Mouse (Mus musculus) c-Kit-negative CD71-positive TER-119-positive erythroid progenitor cells, embryonic 14.5 days (primary cell): ENCODE measurements around the gene Ddx50.

Experiments used
- DNase-seq: peaks from one replicate; pipeline ENCODE4 v3.0.0-alpha.2; 2013; ENCODE audit warnings: low read depth, low spot score

Gene Ddx50

DNA sequence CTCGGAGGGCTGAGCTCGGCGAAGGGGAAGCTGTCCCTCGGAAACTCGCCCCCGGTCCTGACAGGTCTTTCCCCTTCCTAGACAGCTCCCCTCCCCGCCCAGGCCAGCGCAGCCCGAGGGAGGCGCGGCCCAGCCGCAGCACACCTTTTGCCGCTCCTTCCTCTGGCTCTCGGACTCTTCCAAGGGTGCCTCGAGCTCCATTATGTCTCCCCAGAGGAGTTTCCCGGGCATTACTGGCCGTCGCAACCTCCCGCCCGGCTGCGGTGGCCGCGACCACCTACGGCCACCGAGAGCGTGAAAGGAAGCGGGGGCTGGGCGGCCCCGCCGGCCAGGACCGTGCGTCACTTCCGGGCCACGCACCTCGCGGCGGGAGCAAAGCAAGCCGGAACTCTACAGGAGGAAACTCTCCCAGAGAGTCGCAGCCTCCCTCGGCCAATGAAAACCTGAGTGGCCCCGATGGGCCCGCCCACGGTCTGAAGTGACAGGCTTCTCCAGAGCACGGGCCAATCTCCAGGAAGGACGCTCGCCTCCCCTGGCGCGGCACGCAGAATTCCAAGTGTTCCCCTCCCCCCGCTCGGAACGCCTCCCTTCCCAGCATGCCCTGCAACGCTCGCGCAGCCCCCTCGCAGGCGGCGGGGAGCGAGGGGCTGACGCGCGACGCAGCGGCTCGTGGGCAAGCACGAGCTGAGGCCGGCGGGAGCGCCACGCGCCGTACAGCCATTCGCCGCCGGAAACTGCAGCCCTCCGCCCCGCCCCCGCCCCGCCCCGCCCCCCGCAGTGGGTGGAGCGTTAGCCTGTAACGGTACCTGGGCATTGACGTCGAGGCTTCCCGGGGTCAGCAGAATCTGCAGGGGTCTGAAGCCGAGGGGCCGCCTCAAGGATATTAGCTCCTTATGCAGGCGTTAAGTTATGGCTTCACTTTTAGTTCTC lies at the start of gene Ddx50:
Gene Ddx50 (minus strand): TSS at position 338 of the 930 bp plus-strand sequence.
- DNase-seq: peak; percentile 89

DNA sequence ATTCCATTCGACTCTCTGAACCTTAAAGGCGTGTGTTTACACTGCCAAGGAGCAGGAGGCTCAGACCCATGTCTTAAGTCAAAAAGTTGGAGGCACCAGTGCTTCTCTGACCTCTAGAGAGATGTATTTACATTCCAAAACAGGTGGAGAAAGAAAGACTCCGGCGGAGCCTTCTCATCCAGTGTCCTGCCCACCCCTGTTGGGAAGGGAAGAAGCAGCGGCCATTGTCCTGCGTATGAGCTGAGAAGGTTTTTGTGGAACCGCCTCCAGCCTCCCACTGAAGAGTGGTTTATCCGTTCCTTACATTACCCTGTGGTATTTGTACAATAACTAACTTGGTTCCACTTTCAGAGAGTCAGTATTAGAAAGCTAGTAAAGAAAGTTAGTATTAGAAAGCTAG lies 41.8 kb upstream of the Ddx50 start:
- DNase-seq: no peak

DNA sequence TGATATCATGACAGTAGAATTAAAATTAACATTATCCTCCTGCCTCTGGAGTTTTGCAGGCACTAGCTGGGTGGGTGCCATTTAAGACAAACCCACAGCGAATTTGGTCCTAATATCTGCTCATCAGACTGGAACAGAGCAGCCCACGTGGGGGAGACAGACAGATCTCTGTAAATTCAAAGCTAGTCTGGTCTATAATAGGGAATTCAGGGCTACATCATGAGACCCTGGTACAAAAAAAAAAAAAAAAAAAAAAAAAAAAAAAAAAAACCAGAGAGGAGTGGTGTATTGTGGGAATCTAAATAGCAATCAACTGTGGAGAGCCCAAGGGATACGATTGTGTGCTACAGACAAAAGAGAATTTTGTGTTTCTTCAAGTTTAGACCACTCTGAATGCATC lies 41.2 kb upstream of the Ddx50 start:
- no peak for DNase-seq

DNA sequence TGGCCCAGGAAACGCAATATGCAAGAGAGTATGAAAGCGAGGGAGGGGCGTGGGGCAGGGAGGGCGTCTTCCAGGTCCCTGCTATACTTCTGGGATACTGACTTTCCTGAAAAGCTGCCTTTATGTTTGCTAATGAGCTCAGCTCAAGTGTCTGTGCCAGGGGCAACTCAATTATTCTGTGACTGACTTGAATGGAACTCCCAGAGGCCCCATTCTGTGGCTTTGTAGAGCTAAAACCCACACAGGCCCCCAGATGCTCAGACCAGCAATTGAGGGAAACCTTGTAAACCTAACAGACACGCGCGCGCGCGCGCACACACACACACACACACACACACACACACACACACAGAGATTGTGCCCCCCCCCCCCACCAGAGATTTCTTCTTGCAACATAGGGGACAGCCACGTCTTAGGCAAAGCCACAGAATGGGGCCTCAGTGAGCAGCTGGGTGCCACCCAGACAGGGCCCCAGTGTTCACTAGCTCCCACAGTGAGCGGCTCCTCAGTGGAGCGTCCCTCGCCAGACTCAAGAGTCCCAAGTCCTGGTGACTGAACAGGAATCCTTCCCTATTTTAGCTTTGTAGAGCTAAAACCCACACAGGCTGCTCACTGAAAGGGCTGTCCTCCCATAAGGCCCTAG lies 36.1 kb upstream of the Ddx50 start:
- DNase-seq: no peak

DNA sequence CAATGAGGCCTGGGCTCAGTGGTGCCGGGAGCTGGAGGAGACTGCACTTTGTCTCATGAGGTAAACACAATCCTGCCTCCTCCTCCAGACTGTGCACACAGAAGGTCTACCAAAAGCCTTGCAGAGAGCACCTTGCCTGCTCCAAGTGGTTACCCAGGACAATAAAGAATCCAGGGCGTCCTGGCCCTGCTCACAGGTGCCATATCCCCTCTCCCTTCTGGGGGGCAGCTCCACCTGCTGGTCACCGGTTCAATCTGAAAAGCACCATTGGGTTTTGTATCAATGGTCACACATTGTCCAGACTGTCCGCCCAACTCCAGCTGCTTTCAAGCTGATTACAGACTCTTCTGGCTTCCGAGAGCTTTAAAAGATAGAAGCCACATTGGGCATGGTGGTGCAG lies 32.0 kb upstream of the Ddx50 start:
- no peak for DNase-seq

DNA sequence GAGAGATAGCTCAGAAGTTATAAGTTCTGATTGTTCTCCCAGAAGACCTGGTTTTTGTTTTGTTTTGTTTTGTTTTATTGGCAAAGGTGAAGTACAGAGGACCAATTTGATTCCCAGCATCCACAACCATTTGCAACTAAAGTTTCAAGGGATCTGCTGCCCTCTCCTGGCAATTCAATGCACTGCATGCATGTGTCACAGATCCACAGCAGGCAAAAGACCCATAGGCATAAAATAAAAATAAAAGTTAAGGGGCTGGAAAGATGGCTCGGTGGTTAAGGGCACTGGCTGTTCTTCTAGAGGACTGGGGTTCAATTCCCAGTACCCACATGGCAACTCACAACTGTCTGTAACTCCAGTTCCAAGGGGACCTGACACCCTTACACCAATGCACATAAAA lies 28.8 kb upstream of the Ddx50 start:
- no peak for DNase-seq

DNA sequence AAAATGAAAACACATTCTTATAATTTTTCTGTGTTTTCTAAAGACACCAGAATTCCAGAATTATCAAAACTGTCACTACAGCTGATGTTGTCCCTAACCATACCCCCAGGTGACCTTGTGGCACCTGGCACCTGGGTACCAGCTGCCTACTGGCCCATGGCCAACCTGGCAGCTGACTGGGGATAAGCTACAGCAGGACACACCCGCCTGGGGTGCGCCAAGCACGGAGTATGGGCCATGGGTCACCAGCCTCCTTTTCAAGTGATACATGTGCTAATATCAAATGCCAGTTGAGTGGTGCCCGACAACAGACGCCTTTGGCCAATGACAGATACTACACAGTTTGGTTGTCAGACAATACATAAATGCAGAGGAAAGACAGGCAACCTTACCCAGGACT lies 26.3 kb upstream of the Ddx50 start:
- no peak for DNase-seq

DNA sequence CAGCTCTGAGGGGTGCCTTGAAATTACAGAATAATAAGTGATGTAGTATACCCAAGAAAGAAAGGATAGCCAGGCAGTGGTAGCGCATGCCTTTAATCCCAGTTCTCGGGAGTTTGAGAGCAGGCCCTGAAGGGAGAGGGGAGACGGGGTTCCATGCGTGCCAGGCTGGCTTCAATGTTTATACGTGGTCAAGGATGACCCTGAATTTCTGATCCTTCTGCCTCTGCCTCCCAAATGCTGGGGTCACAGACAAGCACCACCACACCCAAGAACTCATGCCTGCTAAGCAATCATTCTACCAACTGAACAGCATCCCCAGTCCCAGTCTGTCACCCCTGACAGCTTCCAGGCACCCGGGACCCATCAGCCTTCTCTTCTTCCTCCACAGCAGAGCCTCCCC lies 25.2 kb upstream of the Ddx50 start:
- DNase-seq: no peak

DNA sequence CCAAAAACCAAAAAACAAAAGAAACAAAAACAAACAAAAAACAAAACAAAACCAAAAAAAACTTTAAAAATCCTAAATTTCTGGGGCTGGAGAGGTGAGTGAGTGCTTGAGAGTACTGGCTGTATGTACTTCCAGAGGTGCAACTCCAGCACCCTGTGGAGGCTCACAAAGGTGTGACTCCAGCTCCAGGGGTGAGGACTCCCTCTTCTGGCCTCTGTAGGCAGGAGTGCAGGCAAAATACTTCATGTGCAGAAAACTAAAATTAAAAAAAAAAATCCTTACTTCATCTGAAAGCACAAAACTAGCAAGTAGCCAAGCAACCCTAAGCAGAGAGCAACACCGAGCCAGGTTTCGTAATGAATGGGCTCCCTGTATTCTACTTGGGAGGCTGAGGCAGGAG lies 21.3 kb upstream of the Ddx50 start:
- no peak for DNase-seq

DNA sequence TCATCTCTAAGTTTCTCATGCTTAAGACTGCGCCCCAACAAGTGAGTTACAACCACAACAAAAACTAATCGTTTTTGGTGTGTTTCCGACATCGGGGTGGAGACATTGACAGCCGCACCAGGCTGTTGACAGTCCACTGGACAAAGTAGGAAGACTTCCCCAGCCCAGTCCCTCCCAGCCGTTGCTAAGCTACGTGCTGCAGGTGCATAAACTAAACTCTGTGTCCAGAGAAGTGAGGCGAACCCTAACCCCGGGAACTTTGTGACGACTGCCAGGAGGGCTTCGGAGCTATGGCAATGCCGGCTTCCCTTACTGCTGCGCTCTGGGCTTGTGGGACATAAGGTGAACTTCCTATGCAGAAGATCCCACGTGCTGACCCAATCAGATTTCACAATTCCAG lies 18.2 kb upstream of the Ddx50 start:
- DNase-seq: no peak

DNA sequence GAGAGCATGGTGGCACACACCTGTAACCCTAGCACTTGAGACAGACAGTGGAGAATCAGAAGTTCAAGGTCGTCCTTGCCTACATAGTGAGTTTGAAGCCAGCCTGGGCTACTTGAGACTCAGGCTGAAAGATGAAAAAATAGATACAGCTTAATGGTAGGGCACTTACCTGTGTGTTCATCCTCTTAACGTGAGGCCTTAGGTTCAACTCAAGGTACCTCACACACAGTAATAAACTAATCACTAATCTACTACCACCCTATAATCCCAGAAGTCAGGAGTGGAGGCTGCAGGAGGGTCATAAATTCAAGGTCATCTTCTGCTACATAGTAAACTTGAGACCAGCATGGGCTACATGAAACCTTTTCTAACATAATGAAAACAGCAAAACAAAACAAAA lies 17.4 kb upstream of the Ddx50 start:
- DNase-seq: no peak

DNA sequence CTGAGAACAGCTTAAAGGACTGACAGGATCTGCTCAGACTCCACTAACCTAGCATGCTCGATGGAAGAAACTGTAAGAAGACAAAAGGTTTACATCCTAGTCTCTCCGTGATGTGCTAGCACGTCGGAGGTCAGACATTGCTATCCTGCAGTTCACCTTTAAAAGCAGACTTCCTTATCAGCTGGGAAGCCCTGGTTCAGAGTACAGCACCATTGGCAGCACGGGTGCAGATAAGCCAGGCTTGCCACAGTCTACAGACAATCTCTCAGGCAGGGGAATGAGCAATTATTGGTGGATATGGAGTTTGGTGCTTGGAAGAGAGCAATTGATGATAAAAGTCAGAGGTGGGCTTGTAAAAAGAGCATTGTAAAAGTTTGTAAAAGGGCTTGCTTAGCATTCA lies 17.0 kb upstream of the Ddx50 start:
- DNase-seq: no peak

DNA sequence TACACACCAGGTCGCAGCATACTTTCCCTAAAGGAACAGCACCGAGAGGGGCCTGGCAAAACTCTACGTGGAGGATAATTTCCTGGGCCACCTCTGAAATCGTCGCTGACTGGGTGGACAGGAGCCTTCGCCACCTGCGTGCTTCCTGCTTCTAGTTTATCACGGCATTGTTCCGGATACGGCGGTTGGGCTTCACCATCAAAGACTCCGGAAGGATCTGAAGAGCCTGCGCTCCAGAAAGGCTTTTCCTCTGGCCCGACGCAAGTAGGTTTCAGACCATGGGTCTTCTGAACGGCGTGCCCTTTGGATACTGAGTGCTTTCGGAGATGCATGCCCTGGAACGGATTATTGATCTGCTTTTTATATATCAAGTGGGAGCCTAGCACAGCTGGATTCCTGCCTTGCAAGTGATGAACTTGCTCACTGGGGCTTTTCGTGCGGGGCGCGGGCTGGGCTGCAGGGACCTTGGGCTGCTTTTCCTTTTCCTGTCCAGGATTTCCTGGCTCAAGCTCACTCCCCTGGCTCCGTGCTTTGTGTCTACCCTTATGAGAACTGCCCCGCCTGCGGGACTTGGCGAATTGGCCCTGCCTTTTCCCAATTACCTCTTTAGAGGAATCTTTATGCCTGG lies 14.1 kb upstream of the Ddx50 start:
- DNase-seq: no peak

DNA sequence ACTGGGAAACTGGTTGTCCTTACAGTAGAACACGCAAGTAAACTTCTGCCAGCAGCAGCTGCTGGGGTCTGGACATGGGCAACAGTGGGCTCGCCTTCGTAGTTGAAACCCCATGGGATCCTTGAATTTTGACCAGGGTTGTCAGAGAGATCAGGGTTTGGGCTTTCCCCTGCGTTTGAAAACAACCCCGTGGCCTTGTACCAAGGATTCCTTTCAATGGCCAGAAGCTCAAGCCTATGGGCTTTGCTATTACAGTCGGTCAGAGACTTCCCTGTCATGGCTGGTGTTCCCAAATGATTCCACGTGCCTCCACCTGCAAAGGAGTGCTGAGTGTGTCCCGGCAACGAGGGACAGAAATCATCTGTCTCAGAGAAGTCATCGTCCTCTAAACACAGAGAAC lies 13.2 kb upstream of the Ddx50 start:
- DNase-seq: no peak

DNA sequence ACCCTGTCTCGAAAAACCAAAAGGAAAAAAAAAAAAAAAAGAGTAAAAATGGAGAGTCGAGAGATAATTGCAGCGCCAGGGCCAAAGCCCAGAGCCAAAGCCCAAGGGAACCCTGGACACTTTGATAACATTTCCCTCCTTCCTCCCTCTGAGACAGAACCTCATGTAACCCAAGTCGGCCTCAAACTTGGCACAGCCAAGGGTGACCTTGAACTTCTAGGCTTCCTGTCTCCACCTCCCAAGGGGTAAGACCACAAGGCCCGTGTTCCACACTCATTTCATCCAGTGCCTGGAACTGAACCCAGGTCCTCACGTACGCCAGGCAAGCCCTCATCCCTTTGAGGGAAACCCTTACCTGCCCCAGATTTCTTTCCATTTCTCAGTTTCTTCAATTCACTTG lies 5.7 kb upstream of the Ddx50 start:
- DNase-seq: no peak

DNA sequence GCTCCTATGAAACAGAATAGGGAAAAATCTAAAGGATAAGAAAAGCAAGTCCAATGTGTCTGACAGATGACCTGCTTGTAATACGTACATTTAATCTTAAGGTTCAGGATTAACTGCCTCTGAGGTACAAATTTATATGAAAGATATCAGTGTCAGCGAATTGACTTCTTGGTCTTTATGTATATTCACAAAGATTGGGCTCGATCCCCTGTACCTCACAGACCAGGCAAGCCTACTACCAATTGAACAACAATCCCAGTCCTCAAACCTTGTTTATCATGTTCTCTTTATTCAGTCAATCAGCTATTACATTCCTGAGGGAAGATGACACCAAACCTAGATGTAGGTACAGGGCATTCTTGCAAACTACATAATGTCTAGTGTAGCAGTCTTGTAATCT lies 943 bp upstream of the Ddx50 start:
- peak; percentile 11 for DNase-seq

DNA sequence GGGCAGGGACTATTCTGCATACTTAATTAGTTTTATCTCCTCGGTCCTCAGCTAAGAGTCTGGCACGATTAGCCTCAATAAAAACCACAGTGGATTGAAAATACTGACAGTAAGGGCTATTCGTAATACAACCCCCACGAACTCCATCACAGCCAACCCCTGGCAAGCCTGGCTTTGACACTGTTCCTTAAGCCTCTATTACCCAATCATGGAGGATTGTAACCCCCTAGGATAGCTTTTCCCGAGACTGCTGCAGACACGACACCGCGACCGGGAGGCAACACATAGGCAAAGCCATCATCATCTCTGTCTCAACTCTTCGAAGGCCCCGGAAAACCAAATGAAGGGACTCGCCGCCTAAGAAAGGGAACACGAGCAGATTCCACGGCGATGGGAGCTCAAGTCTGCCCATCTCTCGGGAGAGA lies 648 bp downstream of the Ddx50 start:
- peak; percentile 20 for DNase-seq

DNA sequence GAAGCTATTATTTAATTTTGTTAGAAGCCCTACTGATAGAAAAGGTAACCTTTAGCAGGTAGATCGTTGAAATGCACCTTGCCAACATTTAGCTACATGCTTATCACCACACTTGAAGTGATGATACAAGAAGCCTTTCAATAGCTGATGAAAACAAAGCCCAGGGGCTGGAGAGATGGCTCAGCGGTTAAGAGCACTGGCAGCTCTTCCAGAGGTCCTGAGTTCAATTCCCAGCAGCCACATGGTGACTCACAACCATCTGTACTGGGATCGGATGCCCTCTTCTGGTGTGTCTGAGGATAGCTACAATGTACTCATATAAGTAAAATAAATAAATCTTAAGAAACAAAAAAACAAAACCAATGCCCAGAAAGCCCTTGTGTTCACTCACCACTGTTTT lies 46.9 kb downstream of the Ddx50 start:
- no peak for DNase-seq

DNA sequence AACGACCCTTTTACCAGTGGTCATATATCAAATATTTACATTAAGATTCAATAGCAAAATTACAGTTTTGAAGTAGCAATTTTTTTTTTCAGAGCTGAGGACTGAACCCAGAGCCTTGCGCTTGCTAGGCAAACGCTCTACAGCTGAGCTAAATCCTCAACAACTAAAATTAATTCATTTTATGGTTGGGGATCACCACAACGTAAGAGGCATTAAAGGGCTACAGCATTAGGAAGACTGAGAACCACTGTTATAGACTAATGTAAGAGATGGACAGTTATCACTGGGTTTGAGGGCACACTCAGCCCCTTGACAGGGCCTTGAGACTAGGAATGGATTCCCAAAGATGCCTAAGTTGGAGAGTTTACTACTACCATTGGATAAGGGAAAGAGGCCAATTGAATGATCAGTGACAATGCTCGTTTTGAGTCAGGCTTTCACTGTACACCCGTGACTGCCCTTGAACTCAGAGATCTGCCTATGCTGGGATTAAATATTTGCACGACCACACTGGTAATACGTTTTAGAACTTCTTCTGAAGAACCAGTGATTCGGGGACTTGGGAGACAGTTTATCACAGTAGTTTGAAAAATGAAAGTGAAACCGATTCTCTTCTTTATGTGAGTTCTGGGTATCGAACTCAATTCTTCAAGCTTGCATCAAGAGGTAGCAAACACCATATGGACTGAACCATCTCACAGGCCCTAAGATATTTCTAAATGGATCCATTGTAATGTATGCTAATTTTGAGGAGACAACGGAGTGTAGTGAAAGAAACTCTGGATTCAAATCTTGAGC lies 47.6 kb downstream of the Ddx50 start:
- DNase-seq: no peak

DNA sequence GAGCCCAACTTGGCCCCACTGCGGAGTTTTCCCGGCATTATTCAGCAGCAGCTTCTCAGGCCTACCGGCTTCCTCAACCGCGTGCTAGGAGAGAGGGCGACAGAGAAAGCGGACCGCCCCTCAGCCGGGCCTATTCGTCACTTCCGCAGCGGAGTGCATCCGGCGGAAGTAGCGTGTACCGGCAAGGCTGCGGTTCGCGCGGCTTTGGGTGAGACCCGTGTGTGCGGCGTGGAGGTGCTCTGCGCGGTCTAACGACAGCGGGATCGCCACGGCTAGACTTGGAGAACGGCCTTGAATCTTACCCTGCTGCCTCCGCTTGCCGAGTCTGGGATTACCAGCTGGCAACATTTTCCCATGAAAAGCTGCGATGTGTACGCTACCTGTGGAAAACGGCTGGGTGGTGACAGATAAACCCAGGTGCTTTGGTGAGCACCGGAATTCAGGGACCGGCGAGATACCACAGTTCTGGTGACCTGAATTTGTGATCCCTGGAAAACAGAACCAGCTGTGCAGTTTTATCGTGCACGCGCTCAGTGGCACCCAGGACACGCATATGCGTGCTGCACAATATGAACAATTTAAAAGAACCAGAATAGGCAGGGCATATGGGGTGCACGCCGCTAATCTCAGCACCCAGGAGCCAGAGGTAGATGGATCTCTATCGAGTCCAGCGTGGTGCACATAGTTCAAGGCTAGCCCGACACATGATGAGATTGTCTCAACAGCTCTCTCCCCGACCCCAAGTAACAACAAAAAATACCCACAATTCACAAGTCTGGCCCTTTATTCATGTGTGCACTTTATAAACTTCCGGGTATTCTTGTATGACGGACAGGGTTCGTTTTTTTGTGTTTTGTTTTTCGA lies 48.6 kb downstream of the Ddx50 start, which contains the start of gene Ddx21:
Gene Ddx21 (minus strand): TSS at position 105 of the 864 bp plus-strand sequence.
- DNase-seq: peak; percentile 75

DNA sequence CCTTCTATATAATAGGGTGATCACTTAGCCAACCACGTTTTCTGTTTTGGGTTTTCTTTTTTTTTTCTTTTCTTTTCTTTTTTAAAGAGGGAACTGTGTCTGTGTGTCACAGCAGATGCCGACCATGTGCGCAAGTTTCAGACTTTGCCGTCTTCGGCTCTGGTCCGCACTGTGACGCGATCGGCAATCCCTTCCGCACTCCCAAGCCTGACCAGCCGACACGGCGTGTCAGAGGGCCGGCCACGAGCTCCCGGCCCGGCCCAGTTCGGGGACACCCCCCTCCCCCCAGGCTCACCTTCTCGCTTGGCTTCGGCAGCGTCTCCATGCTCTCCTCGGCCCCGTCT lies 49.2 kb downstream of the Ddx50 start:
- DNase-seq: no peak
